Mouse (Mus musculus) limb, embryonic 14.5 days (tissue): ENCODE data around the gene Pros1. TPM values are rescaled to one million over a fixed set of nuclear protein-coding genes. Genes with fewer than 3 reads are reported as not detected.

Experiments used
- ATAC-seq: fragments of 200-750 bp; cut with Nextera tagmentation; 2 replicates; pipeline ENCODE4 v1.8.0; 2017; ENCODE audit warnings: low read depth, moderate number of reproducible peaks, moderate TSS enrichment; ENCODE audit not compliant: low FRiP score
- DNase-seq: peaks from one replicate; pipeline ENCODE4 v3.0.0-alpha.2; 2015; ENCODE audit warnings: low spot score
- H3K27ac ChIP-seq: fragments of 300-500 bp; sonication (generic); replicated peaks from 2 replicates; pipeline ENCODE4 v1.5.1; 2014; ENCODE audit warnings: low read depth, mild to moderate bottlenecking, low read length, moderate library complexity, mixed read lengths
- H3K27me3 ChIP-seq: fragments of 300-500 bp; sonication (generic); 2 replicates; pipeline ENCODE4 v1.6.1; 2014; ENCODE audit warnings: low read length, mixed read lengths; ENCODE audit not compliant: control insufficient read depth, insufficient read depth
- H3K36me3 ChIP-seq: fragments of 300-500 bp; sonication (generic); 2 replicates; pipeline ENCODE4 v1.6.1; 2014; ENCODE audit warnings: mild to moderate bottlenecking, low read length, moderate library complexity, mixed read lengths; ENCODE audit not compliant: control insufficient read depth, insufficient read depth
- H3K4me1 ChIP-seq: fragments of 300-500 bp; sonication (generic); 2 replicates; pipeline ENCODE4 v1.6.1; 2014; ENCODE audit warnings: antibody characterized with exemption, low read length, mixed read lengths; ENCODE audit not compliant: control insufficient read depth, insufficient read depth
- H3K4me2 ChIP-seq: fragments of 300-500 bp; sonication (generic); replicated peaks from 2 replicates; pipeline ENCODE4 v1.6.1; 2014; ENCODE audit warnings: low read depth, mild to moderate bottlenecking, low read length, moderate library complexity; ENCODE audit not compliant: severe bottlenecking
- H3K4me3 ChIP-seq: fragments of 300-500 bp; sonication (generic); replicated peaks from 2 replicates; pipeline ENCODE4 v1.5.1; 2014; ENCODE audit warnings: low read length
- H3K9ac ChIP-seq: fragments of 300-500 bp; sonication (generic); 2 replicates; pipeline ENCODE4 v1.6.1; 2014; ENCODE audit warnings: mild to moderate bottlenecking, low read depth, low read length, moderate library complexity; ENCODE audit not compliant: severe bottlenecking
- H3K9me3 ChIP-seq: fragments of 300-500 bp; sonication (generic); 2 replicates; pipeline ENCODE4 v1.6.1; 2016; ENCODE audit warnings: low read length; ENCODE audit not compliant: control insufficient read depth
- POLR2A ChIP-seq: fragments of 200-500 bp; IDR thresholded peaks from 2 replicates; pipeline ENCODE4 v1.8.0; 2012; ENCODE audit warnings: inconsistent platforms, mild to moderate bottlenecking, moderate library complexity, borderline replicate concordance; ENCODE audit not compliant: insufficient read depth, insufficient read length; ENCODE audit errors: extremely low read depth
- WGBS: fragments of 180-500 bp; shearing (Covaris S2); extraction: QIAGEN DNeasy Blood & Tissue Kit; methylation state at CpG from one replicate; pipeline ENCODE4 v1.1.7; 2014; 5-methylcytosine and 5-hydroxymethylcytosine counted together
- polyA plus RNA-seq, 2 experiments: library from polyadenylated mRNA; depleted of rRNA in 1 of 2; stranded (reverse) in 1 of 2; unstranded in 1 of 2; fragments of >200 nt; fragmentation: Nextera tagmentation in 1 of 2; extraction: Ambion mirVana in 1 of 2; gene quantifications; 2 replicates each; pipeline versions ENCODE4 v1.2.1 to v1.2.3; 2012 to 2014

Pros1 gene
- polyA plus RNA-seq, 2 experiments = 25.7 to 43.2 TPM

DNA sequence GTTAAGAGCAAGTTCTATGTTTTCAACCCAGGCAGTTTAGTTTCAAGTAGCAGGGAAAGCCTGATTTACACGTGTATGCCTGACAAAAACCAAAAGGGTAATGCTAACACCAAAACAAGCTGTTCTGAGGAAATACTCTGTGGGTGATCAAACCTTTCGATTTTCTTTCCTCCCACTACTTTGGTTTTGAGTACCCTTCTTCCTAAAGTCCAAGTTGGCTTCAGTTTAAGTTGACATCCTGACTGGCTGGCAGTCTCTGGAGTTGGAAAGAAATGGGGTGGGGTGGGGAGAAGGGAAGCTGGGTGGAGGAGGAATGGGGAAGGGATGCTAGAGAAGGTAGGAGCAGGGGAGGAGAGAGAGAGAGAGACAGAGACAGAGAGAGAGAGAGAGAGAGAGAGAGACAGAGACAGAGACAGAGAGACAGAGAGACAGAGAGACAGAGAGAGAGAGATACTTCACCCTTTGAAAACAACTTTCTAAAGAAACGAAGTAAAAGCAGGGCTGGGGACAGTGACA is 438 bp upstream of the Pros1 start:
- H3K27ac ChIP-seq = peak overlapping the region; percentile 63; the same call in 1 of the 2 replicates
- WGBS = 18% methylated on average over 3 of the region's 3 CpGs

DNA sequence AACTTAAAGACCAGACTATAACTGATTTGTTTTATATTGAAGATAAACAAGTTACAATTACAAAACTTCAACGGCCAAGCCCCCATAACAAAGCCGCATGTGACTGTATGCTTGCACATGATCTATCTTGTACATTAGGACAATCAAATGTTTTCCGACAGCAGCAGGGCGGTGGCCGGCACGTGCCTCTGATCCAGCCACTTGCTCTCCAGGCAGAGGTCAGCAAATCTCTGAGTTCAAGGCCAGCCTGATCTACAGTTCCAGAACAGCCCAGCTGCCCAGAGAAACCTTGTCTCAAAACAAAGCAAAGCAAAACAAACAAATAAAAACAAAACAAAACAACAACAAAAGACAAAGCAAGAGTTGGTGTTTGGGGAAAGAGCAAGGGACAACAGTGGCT is 1.3 kb downstream of the Pros1 start:
- H3K4me2 ChIP-seq = no peak overlapping the region
- H3K4me1 ChIP-seq = no peaks in the 10 kb centered on the region
- no peaks in the 10 kb centered on the region for H3K27me3 ChIP-seq
- H3K9me3 ChIP-seq = no peaks in the 10 kb centered on the region
- no peak overlapping the region for H3K4me3 ChIP-seq
- TF ChIP-seq POLR2A = no peak
- 64% methylated on average over 6 of the region's 6 CpGs for WGBS
- DNase-seq = no peak
- H3K36me3 ChIP-seq = no peaks in the 10 kb centered on the region
- H3K27ac ChIP-seq = no peak overlapping the region
- ATAC-seq = no peak
- no peak overlapping the region for H3K9ac ChIP-seq

More for the DNA sequence above, 438 bp upstream of the Pros1 start:
- Histone ChIP-seq H3K4me1 (no peaks in the 10 kb centered on the region), H3K9me3 (no peaks in the 10 kb centered on the region), H3K4me2 (peak overlapping the region; percentile 86), H3K9ac (peak overlapping the region; percentile 91), H3K27me3 (no peaks in the 10 kb centered on the region), H3K36me3 (no peaks in the 10 kb centered on the region), H3K4me3 (peak overlapping the region; percentile 61)
- no peak for DNase-seq
- no peak for TF ChIP-seq POLR2A
- peak; percentile 35; the same call in 1 of the 2 replicates for ATAC-seq

DNA sequence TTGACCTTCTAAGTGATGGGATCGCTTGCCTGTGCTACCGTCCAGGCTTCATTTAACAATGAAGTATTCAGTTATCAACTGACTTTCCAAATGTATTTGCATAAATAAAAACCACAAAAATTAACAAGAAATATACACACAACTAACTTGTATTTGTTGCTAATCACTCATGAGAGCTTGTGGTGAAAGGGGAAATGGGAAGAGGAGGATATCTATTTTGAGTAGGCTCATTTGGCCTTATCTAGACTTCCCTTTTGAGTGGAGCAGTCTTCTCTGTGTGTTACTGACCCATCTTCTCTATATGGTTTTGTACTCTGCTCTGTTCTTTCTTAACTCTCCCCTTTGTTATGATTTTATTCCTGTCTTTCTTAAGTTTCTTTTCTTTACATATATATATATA is 2.2 kb downstream of the Pros1 start:
- Histone ChIP-seq H3K27ac (no peak overlapping the region), H3K36me3 (no peaks in the 10 kb centered on the region), H3K4me3 (no peak overlapping the region), H3K27me3 (no peaks in the 10 kb centered on the region), H3K9ac (no peak overlapping the region), H3K4me1 (no peaks in the 10 kb centered on the region), H3K9me3 (no peaks in the 10 kb centered on the region), H3K4me2 (no peak overlapping the region)
- DNase-seq = no peak
- no peak for ATAC-seq
- TF ChIP-seq POLR2A = no peak
- WGBS = 86% methylated on average over 2 of the region's 2 CpGs

- Histone ChIP-seq H3K4me1 (no peaks in the 10 kb centered on the region), H3K27ac (no peak overlapping the region), H3K4me2 (no peak overlapping the region), H3K9ac (no peak overlapping the region), H3K36me3 (no peaks in the 10 kb centered on the region), H3K9me3 (no peaks in the 10 kb centered on the region), H3K27me3 (no peaks in the 10 kb centered on the region), H3K4me3 (no peak overlapping the region)
- no peak for DNase-seq
- 84% methylated on average over 2 of the region's 2 CpGs for WGBS
- no peak for ATAC-seq
- no peak for TF ChIP-seq POLR2A
These were observed 3.4 kb downstream of the Pros1 start for GRCm38 (mm10) chr16:62857498-62857897.

- Histone ChIP-seq H3K4me2 (no peak overlapping the region), H3K4me3 (no peak overlapping the region), H3K9me3 (no peaks in the 10 kb centered on the region), H3K27ac (no peak overlapping the region), H3K36me3 (no peaks in the 10 kb centered on the region), H3K9ac (no peak overlapping the region), H3K4me1 (no peaks in the 10 kb centered on the region), H3K27me3 (no peaks in the 10 kb centered on the region)
- no peak for TF ChIP-seq POLR2A
- WGBS = 96% methylated on average over 1 of the region's 1 CpGs
- DNase-seq (no peak), ATAC-seq (no peak)
These were observed 3.9 kb downstream of the Pros1 start for GRCm38 (mm10) chr16:62858018-62858417.

DNA sequence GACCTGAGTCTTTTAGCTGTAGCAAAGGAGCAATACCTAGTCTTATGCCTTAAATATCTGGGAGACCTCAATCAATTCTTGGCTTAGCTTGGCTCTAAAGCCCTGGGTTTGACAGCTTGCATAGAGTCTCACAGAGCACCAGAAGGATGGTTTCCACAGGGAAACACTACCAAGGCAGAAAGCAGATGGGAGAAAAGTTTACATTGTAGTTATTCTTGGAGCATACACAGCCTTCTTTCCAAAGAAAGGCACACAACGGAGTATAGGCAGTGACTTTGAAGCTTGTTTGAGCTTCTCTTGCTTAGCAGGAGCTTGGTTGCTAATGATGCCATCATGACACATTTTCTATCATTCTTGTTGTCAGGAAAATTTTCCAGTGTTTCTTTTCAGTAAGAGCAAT is 6.0 kb downstream of the Pros1 start:
- Histone ChIP-seq H3K27ac (no peak overlapping the region), H3K4me2 (no peak overlapping the region), H3K9me3 (no peaks in the 10 kb centered on the region), H3K27me3 (no peaks in the 10 kb centered on the region), H3K4me1 (no peaks in the 10 kb centered on the region), H3K9ac (no peak overlapping the region), H3K4me3 (no peak overlapping the region), H3K36me3 (no peaks in the 10 kb centered on the region)
- 84% methylated on average over 1 of the region's 1 CpGs for WGBS
- TF ChIP-seq POLR2A = no peak
- no peak for ATAC-seq
- no peak for DNase-seq
